Mouse (Mus musculus): ENCODE data around the gene Bricd5.
"Not testable (repeated sequence)": the region's sequence is repeated elsewhere in the genome, so short reads cannot be mapped to it uniquely, and the experiment has no call there.

Bricd5 gene

DNA sequence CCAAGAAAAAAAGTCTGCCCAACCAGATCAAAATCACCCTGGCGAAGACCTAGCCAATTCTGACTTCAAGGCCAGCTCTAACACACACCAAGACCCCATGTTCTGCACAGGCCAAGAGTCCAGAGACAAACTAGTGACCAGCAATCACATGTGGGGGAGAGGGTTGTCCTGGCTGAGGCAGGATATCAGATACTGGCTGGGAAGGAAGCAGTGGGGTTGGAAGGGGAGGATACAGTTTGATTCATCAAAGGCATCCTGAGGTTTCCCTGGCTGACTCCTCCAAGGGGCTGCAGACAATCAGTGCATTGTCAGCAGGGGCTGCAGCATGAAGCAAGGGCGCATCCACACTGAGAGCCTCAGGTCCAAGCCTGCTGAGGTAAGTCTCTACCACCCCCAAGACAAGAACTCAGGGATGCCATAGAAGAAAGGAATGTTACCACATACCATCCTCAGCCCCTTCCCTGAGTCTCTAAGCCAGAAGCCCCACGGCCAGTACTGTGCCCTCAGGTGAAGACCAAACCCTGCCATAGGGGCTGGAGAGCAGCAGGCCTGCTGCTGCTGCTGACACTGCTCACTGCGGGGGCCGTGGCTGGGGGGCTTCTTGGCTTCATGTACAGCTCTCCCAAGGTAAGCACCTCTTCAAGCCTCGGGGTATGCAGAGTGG, at the start of gene Bricd5:
Bricd5 (plus strand) TSS at position 273 of the 664 bp plus-strand sequence.
- DNase-seq (ENCODE audit: low read depth in 1 of 2, low spot score in 2 of 2): no peak

DNA sequence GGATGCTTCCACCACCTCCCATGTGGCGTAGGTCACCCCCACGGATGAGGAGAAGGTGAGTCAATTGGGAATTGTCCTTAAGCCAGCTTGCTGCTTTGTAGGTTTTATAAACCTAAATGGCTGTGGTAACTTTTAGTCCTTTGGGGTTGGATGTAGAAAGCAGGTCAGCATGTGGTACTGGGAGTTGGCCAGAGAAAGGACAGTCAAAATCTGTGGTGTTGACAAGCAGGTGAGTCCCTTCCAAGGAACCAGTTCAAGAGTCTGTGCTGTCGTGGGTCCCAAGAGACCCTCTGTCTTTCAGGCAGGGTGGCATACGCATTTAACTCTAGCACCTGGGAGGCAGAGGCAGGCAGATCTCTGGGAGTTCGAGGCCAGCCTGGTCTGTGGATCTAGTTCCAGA, 49.2 kb upstream of the Bricd5 start:
- DNase-seq (ENCODE audit: low read depth in 1 of 2, low spot score in 2 of 2): no peak

DNA sequence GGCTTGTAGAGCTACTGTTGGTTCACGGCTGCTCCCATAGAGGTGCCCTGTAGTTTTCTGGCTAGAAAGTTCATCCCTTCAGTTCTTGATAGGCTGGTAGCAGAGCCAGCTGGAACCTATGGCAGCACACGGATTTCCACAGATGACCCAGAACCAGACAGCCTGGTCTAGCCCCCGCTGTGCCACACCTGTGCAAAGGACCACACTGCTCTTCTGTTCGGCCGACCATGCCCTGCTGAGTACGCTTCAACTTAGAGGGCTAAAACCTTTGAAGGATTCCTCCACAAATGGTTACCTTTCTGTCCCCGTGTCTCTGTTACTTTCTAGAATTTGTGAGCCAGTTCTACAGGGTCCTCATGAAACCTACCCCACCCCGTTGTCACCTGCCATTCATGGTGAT, 48.4 kb upstream of the Bricd5 start:
- DNase-seq (ENCODE audit: low read depth in 1 of 2, low spot score in 2 of 2): not testable (repeated sequence)

DNA sequence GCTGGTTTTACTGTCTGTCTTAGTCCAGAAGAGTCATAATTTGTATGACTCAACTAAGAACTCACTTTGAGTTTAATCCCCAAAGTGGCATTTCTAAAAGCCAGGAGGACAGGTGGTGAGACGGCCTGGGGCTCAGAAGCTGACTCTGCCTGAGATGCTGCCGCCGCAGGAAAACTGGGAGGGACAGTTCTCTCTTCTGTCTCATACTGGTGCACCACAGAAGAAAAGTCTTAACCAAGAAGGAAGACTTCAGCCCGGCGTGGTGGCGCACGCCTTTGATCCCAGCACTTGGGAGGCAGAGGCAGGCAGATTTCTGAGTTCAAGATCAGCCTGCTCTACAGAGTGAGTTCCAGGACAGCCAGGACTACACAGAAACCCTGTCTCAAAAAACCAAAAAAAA, 47.8 kb upstream of the Bricd5 start:
- DNase-seq (ENCODE audit: low read depth in 1 of 2, low spot score in 2 of 2): no peak

DNA sequence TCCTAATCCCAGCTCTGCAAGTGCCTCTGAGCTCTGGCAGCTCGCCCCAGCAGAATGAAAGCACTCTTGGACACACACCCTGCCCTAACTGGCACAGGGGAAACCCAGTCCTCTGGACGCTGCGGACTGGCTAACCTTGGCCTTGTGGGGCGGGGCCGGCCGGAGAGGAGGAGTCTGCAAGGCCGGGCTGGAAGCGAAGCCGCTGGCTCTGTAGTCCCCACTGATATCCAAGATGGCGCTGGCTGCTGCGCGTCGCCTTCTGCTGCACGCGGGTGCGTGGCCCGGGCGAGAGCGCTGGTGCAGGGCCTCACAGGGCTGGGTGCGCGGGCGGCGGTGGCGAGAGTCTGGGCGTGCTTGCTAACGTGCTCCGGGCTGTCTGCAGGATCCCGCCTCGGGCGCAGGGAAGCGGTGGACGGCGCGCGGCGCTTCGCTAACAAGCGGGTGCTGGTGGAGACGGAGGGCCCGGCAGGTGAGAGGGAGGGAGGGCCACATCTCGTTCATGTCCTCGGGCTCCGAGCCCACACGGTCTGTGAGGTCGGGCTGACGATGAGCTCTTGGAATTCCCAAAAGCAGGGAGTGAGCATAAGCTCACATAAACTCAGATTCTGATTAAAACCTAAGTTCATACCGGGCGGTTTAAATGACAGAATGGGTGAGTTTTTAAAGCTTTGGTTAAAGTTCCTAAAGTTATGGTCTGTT, 47.1 kb upstream of the Bricd5 start, which contains the start of gene Eci1:
Eci1 (plus strand) TSS at position 171 of the 699 bp plus-strand sequence.
- DNase-seq (ENCODE audit: low read depth in 1 of 2, low spot score in 2 of 2): peak; percentile 87 to 88

DNA sequence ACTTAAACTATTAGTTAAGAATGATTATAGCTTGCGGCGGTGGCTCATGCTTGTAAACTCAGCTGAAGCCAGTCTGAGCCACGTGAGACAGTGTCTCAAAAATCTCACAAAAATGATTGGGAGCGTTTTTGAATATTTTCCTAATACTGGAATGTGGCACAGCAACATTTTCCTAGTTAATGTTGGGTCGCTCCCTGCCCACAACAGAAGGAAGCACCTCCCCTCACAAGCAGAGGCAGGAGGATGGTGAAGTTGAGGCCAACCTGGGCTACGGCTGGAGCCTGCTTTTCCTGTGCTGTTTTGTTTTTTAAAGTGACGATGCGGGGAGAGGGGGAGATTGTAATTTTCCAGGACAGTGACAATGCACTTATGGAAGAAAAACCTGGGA, 46.5 kb upstream of the Bricd5 start:
- no peak for DNase-seq (ENCODE audit: low read depth in 1 of 2, low spot score in 2 of 2)

DNA sequence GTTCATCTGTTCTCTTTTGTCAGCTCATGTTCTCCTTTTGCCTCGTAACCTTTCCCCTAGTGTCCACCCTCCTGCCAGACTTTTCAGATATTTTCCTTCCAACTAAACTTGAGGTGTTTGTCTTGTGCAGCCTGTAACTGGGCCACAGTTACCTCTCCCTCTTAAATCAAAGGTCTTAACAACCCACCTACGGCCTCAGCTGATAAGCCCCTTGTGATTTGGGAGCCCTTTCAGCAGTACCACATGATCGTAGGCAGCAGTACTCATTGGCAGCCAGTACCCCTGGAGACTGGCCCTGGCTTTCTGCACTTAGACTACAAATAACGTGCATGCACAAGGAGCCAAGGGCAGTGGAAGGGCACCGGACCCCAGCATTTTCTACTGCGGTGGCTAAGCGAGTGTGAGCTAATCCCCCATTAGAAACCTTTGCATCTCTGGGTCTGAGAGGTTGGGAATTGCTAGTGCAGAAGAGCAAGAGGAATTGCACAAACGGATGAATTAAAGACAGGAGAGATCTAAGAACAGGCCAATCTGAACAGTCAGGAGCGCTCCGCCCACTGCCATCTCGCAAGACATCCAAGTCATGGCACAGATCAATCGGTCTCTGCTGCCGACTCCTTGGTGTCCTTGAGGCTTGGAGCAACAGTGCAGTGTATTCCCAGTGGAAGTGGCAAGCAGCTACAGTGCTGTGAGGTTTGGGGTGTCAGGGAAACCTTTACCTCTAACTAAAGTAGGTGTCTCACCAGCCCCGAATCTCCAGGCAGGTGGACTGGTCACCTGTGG, 44.3 kb upstream of the Bricd5 start:
- no peak for DNase-seq (ENCODE audit: low read depth in 1 of 2, low spot score in 2 of 2)

DNA sequence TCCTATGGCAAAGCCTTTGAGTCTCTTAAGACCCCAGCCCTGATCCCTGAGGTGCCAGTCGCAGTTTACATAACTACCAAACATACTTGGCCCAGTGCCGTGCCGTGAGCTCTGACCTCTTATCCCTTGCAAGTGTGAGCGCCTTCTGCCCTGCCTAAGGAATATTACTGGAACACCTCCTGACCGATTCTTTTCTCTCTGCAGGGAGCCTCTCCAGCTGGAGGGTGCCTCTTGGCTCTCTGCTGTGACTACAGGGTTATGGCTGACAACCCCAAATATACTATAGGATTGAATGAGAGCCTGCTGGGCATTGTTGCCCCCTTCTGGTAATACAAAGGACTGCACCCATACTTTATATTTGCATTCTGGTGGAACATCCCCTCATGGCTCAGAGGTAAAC, 36.7 kb upstream of the Bricd5 start:
- no peak for DNase-seq (ENCODE audit: low read depth in 1 of 2, low spot score in 2 of 2)

DNA sequence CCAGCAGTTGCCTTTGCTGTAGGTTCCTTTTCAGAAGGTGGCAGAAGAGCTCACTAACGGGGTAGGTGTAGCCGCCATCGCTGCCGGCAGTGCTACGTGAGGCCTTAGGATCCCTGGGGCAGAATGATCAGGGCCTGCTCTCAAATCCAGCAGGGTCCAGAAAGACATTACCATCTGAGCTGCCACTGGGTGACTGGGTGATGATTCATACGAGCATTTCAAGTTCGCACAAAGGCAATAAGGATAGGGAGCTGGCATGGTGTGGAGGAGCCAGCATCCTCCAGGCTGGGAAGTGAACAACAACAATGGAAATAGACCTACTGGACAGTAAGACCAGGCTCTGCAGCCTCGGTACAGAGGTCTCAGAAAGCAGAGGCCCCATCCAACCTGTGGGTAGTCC, 33.3 kb upstream of the Bricd5 start:
- DNase-seq (ENCODE audit: low read depth in 1 of 2, low spot score in 2 of 2): no peak

DNA sequence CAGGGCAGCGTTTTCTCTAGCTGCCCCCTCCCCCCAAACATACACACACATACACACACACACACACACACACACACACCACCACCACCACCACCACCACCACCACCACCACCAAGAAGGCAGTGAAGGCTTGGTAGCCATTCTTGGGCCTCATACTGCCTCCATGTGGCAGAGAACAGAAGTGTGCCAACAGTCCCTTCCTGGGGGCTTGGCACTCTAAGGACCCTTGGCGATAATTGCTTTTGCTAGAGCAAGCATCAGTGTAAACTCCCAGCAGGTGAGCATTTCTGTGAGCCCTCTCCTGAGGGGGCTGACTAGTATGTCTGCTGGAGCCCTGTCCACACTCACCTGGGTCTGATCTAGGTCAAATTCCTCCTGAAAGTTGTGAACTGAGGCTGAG, 32.5 kb upstream of the Bricd5 start:
- no peak for DNase-seq (ENCODE audit: low read depth in 1 of 2, low spot score in 2 of 2)

DNA sequence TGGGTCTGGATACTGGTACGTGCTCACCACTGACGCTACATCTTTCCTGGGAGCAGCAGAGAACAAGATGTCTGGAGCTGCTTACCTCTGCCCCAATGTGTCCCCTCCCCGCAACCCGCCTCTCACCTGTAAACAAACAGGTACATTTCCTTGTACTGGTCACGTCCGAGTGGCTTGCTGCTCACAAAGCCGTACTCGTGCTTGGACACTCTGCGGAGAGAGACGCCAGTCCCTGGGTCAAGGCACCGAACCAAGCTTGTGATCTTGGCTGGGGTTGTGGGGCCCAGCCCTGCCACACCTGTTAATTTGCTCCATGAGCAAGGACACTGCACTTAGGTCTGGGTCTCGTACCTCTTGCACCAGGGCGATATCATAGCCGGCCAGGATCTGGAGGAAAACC, 31.6 kb upstream of the Bricd5 start:
- DNase-seq (ENCODE audit: low read depth in 1 of 2, low spot score in 2 of 2): no peak

DNA sequence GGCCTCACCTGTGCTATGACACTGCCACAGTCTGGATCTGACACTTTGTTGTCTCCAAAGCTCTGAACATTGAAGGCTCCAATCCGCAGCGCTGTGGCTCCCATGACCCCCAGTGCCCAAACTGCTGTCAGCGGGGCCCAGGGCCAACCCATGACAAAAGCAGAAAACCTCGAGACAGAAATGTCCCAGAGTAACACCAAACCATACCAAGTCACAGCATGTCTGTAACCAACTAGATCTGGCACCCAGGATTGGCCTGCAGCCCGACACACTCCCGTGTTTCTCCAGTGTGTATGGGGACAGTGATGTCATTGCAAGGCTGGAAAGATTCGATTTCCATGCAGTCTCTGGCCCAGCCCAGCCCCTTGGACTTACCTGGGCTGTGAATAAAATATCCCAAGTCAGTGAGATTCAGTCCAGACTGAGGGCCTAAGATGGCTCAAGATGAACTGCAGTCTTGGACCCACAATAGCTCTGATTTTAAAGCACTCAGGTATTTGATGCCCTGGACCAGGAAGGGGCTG, 31.0 kb upstream of the Bricd5 start, which contains the start of gene Dnase1l2:
Dnase1l2 (minus strand) TSS at position 474 of the 524 bp plus-strand sequence.
- DNase-seq (ENCODE audit: low read depth in 1 of 2, low spot score in 2 of 2): no peak

DNA sequence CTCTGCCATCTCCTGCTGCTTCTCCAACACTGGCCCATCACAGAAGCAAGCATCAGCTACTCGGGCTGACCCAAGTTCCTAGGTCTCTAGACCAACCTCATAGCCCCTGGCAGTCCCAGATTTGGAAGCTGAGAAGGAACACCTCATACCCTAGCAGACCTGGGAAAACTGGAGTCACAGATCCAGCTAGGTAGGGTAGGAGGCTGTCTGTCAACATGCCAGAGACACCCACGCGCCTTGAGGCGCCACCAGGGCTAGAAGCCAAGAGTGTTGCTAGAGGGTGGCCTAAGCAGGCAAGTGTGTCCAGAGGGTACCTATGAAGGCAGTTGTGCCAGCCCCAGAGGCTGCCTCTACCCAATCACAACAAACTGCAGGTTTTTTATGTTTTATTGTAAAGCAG, 30.3 kb upstream of the Bricd5 start:
- no peak for DNase-seq (ENCODE audit: low read depth in 1 of 2, low spot score in 2 of 2)

DNA sequence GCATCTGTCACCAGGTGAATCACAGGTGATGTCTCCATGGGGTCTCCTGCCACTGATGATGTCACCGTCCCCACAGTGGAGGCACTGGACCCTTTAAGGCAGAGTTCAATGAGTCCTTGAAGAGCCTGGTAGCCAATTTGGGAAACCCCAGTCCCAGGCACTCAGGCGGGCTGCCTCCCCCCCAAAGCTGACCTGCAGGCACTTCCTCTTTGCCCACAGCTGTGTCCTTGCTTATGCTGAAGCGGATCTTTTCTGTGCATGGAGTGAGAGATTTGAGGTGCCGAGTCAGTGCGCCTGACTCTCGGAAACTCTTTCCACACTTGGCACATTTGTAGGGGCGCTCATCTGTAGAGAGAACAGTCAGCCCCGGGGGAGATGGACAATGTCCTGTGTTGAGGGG, 27.1 kb upstream of the Bricd5 start:
- DNase-seq (ENCODE audit: low read depth in 1 of 2, low spot score in 2 of 2): no peak

DNA sequence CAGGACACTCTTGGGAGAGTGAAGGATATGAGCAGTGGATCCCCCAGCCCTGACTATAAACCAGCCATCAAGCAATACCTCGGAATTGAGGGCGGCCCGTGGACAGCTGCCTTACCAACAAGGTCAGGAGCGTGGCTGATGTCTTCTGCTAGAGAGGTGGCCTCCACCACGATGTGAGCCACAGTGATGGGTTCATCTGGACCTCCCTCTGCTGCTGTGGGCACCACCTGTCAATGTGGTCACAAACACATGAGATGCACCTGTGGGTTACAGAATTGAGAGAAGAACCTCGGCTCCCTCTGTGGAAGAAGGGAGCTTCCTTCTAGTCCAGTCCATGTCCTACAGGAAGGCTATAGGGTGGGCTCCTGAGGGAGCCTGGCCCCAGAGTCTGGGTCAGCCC, 24.2 kb upstream of the Bricd5 start:
- no peak for DNase-seq (ENCODE audit: low read depth in 1 of 2, low spot score in 2 of 2)

DNA sequence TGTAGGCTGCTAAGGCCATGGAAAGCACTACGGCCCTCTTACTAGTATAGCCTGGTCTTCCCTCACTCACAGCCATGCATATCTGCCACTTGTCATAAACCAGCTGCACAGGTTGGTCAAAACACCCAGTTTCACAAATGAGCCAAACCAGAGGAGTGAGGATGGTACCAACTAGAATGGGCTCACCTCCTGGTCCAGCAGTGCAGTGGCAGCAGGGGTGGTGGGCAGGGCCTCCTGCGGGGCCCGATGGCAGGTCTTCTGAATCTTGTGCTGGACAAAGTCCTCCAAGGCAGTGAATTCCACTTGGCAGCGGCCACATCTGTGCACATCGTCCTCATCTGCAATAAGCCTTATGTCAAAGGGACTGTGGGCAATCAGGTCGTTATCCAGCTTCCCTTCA, 22.5 kb upstream of the Bricd5 start:
- no peak for DNase-seq (ENCODE audit: low read depth in 1 of 2, low spot score in 2 of 2)

DNA sequence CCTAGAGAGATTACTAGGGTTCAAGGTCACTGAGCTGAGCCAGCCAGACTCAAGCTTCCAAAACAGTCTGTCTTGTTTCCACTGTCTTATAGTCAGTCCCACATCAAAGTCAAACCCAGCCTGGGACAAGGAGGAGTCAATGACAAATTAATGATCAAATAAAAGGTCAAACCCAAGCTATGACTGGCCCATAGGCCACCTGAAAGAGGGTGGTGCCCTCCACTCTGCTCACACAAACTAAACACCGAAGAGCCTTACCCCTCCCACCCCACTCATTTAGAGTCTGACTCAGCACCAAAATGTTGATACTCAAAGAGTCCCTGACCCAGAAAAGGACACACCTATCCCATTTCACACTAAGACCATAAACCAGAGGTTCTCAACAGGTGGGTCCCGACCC, 20.3 kb upstream of the Bricd5 start:
- no peak for DNase-seq (ENCODE audit: low read depth in 1 of 2, low spot score in 2 of 2)

DNA sequence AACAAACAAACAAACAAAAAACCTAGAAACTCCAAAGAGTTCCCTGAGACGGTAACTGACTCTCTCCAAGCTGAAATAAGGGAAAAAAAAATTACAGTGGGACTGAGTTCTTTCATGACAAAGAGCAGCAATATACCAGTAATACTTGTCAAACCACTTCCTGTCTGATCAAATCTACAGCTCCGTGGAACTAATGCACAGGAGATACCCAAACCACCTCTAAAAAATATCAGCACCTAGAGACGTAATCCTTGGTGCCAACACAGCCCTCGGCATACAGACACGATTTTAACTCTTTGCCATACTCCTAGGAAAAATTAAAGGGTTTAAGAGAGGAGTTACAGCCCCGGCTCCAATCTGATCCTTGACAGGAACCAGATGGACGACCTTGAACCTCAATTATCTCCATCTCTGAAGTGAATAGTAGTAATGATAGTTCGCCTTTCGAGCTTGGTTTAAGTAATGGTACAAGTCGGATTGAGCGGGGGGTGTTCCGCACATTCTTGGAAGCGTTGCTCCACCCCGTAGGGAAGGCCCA, 19.4 kb upstream of the Bricd5 start:
- DNase-seq (ENCODE audit: low read depth in 1 of 2, low spot score in 2 of 2): no peak

DNA sequence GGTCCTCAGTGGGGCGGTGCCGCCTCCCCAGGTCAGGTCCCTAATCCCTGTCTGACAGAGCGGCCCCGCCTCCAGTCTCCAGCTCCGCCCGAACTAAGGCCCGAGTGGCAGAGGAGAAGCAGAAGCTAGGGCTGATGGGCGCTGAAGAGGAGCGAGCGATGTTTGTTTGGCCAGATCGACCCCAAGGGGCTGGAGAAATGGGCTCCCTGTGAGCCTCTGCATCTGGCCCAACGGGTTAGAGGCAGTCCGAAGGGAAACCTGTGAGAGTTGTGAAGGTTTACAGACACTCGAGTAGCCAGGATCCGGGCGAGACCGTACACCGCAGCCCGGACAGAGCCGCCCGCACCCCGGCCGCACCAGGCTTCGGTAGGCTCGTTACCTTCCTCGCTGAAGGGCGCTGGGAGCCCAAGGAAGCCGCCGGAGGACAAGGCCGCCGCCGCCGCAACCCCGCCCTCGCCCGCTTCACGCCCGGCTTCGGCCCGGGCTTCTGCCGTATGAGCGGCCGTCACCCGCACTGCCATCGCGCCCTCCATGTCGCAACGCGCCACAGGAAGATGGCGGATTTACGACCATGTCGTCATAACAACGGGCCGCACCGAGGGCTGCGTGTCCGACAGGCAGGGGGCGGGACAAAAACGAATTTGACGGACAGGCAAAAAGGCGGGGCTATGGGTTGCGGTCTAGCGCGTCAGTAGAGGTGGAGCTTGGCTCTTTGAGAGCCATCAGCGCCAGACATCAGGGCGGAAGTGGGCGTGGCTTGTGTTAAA, 18.7 kb upstream of the Bricd5 start:
- DNase-seq (ENCODE audit: low read depth in 1 of 2, low spot score in 2 of 2): peak; percentile 100

DNA sequence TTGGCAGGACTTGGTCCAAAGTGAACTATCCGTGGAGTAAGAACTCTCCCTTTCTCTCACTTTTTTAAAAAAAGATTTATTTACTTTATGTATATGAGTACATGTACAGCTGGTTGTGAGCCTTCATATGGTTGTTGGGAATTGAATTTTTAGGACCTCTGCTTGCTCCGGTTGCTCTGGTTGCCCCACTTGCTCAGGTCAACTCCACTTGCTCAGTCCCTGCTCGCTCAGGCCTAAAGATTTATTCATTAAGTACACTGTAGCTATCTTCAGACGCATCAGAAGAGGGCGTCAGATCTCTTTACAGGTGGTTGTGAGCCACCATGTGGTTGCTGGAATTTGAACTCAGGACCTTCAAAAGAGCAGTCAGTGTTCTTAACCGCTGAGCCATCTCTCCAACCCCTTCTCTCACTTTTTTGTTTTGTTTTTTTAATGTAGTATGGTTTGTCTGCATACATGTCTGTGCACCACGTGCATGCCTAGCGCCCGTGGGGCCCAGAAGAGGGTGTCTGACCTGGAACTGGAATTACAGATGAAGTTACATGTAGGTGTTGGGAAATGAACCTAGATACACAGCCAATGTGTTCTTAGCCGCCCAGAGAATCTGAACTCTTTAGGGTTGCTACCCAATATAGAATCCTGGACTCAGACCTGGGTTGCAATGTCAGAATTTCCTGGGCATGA, 18.0 kb upstream of the Bricd5 start:
- not testable (repeated sequence) for DNase-seq (ENCODE audit: low read depth in 1 of 2, low spot score in 2 of 2)

Measured in monocyte, adult 2 months (primary cell).